Mouse (Mus musculus) regulatory T cell (primary cell): ENCODE results near the gene Rpl31.

Experiments used
- in situ Hi-C: fragments of 300-600 bp; cut with MboI, MseI; formaldehyde crosslinking; loops from one replicate; pipeline ENCODE4 v1.15.1; 2025; ENCODE audit warnings: high pct_unique_total_duplicates

The Rpl31 gene

GRCm38 (mm10) chr1:39398284-39398683 is 30.6 kb downstream of the Rpl31 start:
- in situ Hi-C loops: no loop called here

- in situ Hi-C loops: no loop called here
Observed at GRCm38 (mm10) chr1:39399228-39399627, 31.6 kb downstream of the Rpl31 start.

- in situ Hi-C loops: no loop called here
Observed at GRCm38 (mm10) chr1:39400173-39400572, 32.5 kb downstream of the Rpl31 start.

- in situ Hi-C loops: no loop called here
Observed at GRCm38 (mm10) chr1:39407108-39407507, 39.5 kb downstream of the Rpl31 start.

GRCm38 (mm10) chr1:39408123-39408522 is 40.5 kb downstream of the Rpl31 start:
- in situ Hi-C loops: no loop called here

GRCm38 (mm10) chr1:39408668-39409067 is 41.0 kb downstream of the Rpl31 start:
- in situ Hi-C loops: no loop called here

GRCm38 (mm10) chr1:39410085-39410821 is 42.6 kb downstream of the Rpl31 start:
- in situ Hi-C loops: no loop called here

- in situ Hi-C loops: no loop called here
Observed at GRCm38 (mm10) chr1:39417817-39418216, 50.2 kb downstream of the Rpl31 start.

GRCm38 (mm10) chr1:39418852-39419251 is 51.2 kb downstream of the Rpl31 start:
- in situ Hi-C loops: no loop called here

- in situ Hi-C loops: no loop called here
Observed at GRCm38 (mm10) chr1:39420987-39421386, 53.3 kb downstream of the Rpl31 start.
